Mouse (Mus musculus): ENCODE data around the gene Gpr22. TPM values are rescaled to one million over a fixed set of nuclear protein-coding genes. Genes with fewer than 3 reads are reported as not detected.

Gpr22 gene
- polyA plus RNA-seq, 1 experiment = not detected

DNA sequence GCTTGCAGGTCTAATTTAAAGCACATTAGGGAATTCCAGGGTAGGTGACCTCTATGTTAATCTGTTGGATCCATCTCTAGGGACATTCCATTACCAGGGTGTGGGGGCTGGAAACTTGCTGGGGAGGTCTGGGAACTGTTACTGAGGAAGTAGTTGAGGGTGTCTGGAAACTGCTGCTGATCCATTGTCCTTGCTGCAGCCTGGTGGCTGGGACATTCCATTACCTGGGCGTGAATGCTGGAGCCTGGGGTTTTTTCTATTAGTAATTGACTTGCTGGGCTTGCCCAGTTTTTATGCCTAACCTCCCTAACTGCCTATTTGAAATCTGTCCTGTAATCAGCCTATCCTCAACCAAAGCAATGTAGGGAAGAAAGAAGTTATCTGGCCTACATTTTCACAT, 13.0 kb upstream of the Gpr22 start:
- Histone ChIP-seq H3K4me3 (ENCODE audit: control insufficient read depth, low read depth, low read length) (no peak overlapping the region), H3K27ac (ENCODE audit: control insufficient read depth, insufficient read depth, low read depth, low read length) (no peak overlapping the region), H3K4me1 (ENCODE audit: control insufficient read depth, insufficient read depth, low read length) (no peaks in the 10 kb centered on the region), H3K36me3 (ENCODE audit: control insufficient read depth, insufficient read depth, low read length) (no peaks in the 10 kb centered on the region), H3K27me3 (ENCODE audit: control insufficient read depth, insufficient read depth, low read length) (no peaks in the 10 kb centered on the region)
- no peak for TF ChIP-seq POLR2A (IDR thresholded peaks at IDR 0.05; ENCODE audit: control insufficient read depth, low read depth, low read length)
- no peak for TF ChIP-seq CTCF (IDR thresholded peaks at IDR 0.05; ENCODE audit: control insufficient read depth, insufficient read depth, insufficient replicate concordance, low read depth, low read length)

DNA sequence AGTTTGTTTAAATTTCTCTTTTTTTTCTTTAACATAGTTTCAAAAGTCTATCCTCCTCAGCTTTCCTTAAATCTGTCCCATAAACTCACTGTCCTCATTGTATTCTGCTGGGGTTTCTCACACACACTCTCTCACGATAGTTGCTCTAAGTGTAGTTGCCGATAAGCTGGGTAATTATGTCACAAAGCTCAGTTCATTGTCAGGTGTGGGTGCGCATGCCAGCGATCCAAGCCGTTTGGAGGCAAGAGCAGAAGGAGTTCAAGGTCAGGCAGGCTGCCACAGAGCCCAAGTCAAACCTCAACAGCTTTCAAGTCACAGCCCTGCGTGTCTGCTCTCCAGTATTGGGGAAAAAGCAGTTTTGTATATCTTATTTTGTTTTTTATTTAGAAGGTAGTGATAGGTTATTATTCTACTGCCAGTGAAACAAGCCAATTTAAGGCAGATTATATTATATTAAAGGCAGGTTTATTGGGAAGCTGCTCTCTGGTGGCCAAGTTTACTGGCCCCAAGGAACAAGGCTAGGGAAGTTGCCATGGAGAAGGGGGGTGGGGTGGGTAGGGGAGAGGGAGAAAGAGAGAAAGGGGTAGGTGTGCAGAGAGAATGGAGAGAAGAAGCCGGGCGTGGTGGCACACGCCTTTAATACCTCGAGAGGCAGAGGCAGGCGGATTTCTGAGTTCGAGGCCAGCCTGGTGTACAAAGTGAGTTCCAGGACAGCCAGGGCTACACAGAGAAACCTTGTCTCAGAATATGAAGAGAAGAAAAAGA, 11.9 kb upstream of the Gpr22 start:
- Histone ChIP-seq H3K27ac (ENCODE audit: control insufficient read depth, insufficient read depth, low read depth, low read length) (no peak overlapping the region), H3K4me3 (ENCODE audit: control insufficient read depth, low read depth, low read length) (no peak overlapping the region), H3K27me3 (ENCODE audit: control insufficient read depth, insufficient read depth, low read length) (no peaks in the 10 kb centered on the region), H3K36me3 (ENCODE audit: control insufficient read depth, insufficient read depth, low read length) (no peaks in the 10 kb centered on the region), H3K4me1 (ENCODE audit: control insufficient read depth, insufficient read depth, low read length) (no peaks in the 10 kb centered on the region)
- TF ChIP-seq CTCF (IDR thresholded peaks at IDR 0.05; ENCODE audit: control insufficient read depth, insufficient read depth, insufficient replicate concordance, low read depth, low read length) (no peak), POLR2A (IDR thresholded peaks at IDR 0.05; ENCODE audit: control insufficient read depth, low read depth, low read length) (no peak)

DNA sequence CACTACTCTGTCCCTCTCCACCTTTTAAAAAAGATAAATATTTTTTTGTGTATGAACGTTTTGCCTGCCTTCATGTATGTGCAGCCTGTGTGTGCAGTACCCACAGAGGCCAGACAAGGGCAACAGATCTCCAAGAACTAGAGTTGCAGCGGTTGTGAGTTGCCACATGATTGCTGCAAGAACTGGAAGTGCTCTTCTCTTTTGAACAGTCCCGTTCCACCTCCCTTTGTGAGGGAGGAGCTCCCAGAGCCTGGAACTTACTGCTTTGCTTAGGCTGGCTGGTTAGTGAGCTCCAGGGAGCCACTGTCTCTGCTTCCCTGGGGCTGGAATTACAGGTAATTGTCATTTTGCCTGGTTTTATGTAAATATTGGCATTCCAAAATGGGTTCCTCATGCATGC, 10.8 kb upstream of the Gpr22 start:
- no peaks in the 10 kb centered on the region for H3K27me3 ChIP-seq (ENCODE audit: control insufficient read depth, insufficient read depth, low read length)
- no peaks in the 10 kb centered on the region for H3K4me1 ChIP-seq (ENCODE audit: control insufficient read depth, insufficient read depth, low read length)
- H3K36me3 ChIP-seq (ENCODE audit: control insufficient read depth, insufficient read depth, low read length) = no peaks in the 10 kb centered on the region
- no peak overlapping the region for H3K27ac ChIP-seq (ENCODE audit: control insufficient read depth, insufficient read depth, low read depth, low read length)
- TF ChIP-seq POLR2A (IDR thresholded peaks at IDR 0.05; ENCODE audit: control insufficient read depth, low read depth, low read length) = no peak
- TF ChIP-seq CTCF (IDR thresholded peaks at IDR 0.05; ENCODE audit: control insufficient read depth, insufficient read depth, insufficient replicate concordance, low read depth, low read length) = no peak
- H3K4me3 ChIP-seq (ENCODE audit: control insufficient read depth, low read depth, low read length) = no peak overlapping the region

DNA sequence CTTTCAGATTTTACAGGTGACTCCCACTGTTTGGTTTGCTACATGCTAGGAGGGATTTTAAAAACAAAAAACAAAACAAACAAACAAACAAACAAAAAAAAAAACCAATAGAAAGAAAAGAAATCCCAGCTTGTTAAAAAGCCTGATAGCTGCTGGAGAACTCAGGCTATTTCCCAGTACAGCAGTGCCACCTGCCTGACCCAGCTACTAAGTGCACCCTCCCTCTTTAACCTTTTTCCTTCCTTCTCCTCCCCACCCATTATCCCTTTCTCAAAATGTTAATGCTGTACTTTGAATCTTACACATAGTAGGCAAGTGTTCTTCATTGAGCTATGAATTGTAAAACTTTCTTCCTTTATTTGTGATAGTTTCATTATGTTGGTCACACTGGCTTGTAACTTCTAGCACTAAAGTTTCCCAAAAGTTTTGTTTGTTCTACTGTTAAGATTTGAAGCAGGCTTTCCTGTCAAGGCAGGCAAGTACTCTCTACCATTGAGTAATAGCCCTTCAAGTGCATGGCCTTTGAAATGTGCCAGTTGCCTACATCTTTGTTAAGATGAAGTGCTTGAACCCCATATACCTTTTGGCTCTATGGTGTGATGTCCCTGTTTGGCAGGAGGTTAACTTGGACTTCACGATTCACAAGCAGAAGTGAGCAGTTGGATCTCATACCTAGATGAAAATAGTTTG, 6.0 kb upstream of the Gpr22 start:
- Histone ChIP-seq H3K27ac (ENCODE audit: control insufficient read depth, insufficient read depth, low read depth, low read length) (no peak overlapping the region), H3K36me3 (ENCODE audit: control insufficient read depth, insufficient read depth, low read length) (no peaks in the 10 kb centered on the region), H3K4me1 (ENCODE audit: control insufficient read depth, insufficient read depth, low read length) (no peaks in the 10 kb centered on the region), H3K27me3 (ENCODE audit: control insufficient read depth, insufficient read depth, low read length) (no peaks in the 10 kb centered on the region), H3K4me3 (ENCODE audit: control insufficient read depth, low read depth, low read length) (no peak overlapping the region)
- no peak for TF ChIP-seq POLR2A (IDR thresholded peaks at IDR 0.05; ENCODE audit: control insufficient read depth, low read depth, low read length)
- TF ChIP-seq CTCF (IDR thresholded peaks at IDR 0.05; ENCODE audit: control insufficient read depth, insufficient read depth, insufficient replicate concordance, low read depth, low read length) = peak; percentile 24; the same call in 1 of the 2 replicates

DNA sequence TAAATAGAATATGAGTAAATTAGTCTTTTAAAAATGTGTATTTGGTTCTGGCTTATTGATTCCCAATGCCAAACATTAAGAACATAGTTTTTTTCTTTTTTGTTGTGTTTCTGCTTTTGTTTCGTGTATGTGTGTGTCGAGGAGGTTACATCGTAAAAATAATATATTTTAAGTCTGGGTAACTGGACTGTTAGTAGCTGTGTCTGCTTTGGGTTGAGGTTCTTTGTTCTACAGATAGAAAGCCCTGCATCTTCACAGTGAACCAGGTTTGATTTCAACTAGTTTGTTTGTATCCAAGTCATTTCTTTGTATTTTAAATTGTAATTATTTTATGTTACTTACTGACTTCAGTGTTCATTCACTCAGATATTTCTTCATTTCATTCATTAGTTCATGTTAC, 323 bp upstream of the Gpr22 start:
- Histone ChIP-seq H3K27me3 (ENCODE audit: control insufficient read depth, insufficient read depth, low read length) (no peaks in the 10 kb centered on the region), H3K27ac (ENCODE audit: control insufficient read depth, insufficient read depth, low read depth, low read length) (no peak overlapping the region), H3K36me3 (ENCODE audit: control insufficient read depth, insufficient read depth, low read length) (no peaks in the 10 kb centered on the region), H3K4me1 (ENCODE audit: control insufficient read depth, insufficient read depth, low read length) (no peaks in the 10 kb centered on the region), H3K4me3 (ENCODE audit: control insufficient read depth, low read depth, low read length) (no peak overlapping the region)
- no peak for TF ChIP-seq POLR2A (IDR thresholded peaks at IDR 0.05; ENCODE audit: control insufficient read depth, low read depth, low read length)
- no peak for TF ChIP-seq CTCF (IDR thresholded peaks at IDR 0.05; ENCODE audit: control insufficient read depth, insufficient read depth, insufficient replicate concordance, low read depth, low read length)

DNA sequence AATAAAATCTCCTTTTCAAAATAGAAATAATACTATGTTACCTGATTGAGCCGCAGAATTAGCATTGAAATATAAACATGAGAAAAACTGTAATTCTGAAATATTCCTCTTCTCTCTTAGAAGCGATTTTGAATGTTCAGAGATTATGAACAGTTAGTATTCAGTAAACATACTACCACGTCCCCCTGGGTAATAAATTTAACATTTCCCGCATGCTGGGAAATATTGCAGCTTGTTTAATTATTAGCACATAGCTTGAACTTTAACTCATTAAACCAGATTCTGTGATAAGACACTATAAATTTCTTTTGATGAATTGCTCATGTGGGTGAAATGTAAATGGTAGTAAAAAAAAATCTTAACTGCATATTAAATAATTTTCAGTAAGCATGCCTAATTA, 1.0 kb downstream of the Gpr22 start:
- Histone ChIP-seq H3K27ac (ENCODE audit: control insufficient read depth, insufficient read depth, low read depth, low read length) (no peak overlapping the region), H3K4me3 (ENCODE audit: control insufficient read depth, low read depth, low read length) (no peak overlapping the region)
- TF ChIP-seq CTCF (IDR thresholded peaks at IDR 0.05; ENCODE audit: control insufficient read depth, insufficient read depth, insufficient replicate concordance, low read depth, low read length) (no peak), POLR2A (IDR thresholded peaks at IDR 0.05; ENCODE audit: control insufficient read depth, low read depth, low read length) (no peak)

DNA sequence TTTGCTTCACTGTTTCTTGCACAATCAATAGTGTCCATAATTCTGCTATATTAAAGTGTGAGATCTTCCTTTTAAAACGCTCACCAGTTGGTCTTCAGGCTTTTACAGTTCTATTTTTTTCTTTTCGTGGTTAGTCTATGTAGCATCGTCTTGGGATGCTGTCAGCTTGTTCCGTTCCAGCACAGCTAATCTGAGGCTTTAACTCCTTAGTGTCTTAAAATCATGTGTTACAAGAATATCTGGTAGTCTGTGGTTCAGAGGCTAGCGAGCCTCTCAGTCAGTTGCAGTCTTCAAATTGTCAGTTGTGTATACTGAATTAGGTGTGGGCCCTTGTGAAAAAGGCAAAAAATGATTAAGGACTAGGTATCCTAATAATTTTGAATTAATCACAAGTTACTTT, 1.5 kb downstream of the Gpr22 start:
- Histone ChIP-seq H3K27me3 (ENCODE audit: control insufficient read depth, insufficient read depth, low read length) (no peaks in the 10 kb centered on the region), H3K36me3 (ENCODE audit: control insufficient read depth, insufficient read depth, low read length) (no peaks in the 10 kb centered on the region), H3K27ac (ENCODE audit: control insufficient read depth, insufficient read depth, low read depth, low read length) (no peak overlapping the region), H3K4me3 (ENCODE audit: control insufficient read depth, low read depth, low read length) (no peak overlapping the region), H3K4me1 (ENCODE audit: control insufficient read depth, insufficient read depth, low read length) (no peaks in the 10 kb centered on the region)
- TF ChIP-seq POLR2A (IDR thresholded peaks at IDR 0.05; ENCODE audit: control insufficient read depth, low read depth, low read length) = no peak
- no peak for TF ChIP-seq CTCF (IDR thresholded peaks at IDR 0.05; ENCODE audit: control insufficient read depth, insufficient read depth, insufficient replicate concordance, low read depth, low read length)

More for the DNA sequence above, 1.0 kb downstream of the Gpr22 start:
- Histone ChIP-seq H3K27me3 (ENCODE audit: control insufficient read depth, insufficient read depth, low read length) (no peaks in the 10 kb centered on the region), H3K4me1 (ENCODE audit: control insufficient read depth, insufficient read depth, low read length) (no peaks in the 10 kb centered on the region), H3K36me3 (ENCODE audit: control insufficient read depth, insufficient read depth, low read length) (no peaks in the 10 kb centered on the region)
